Mouse (Mus musculus) neural tube, embryonic 11.5 days (tissue): ENCODE results near the gene Praf2. TPM values are rescaled to one million over a fixed set of nuclear protein-coding genes. Genes with fewer than 3 reads are reported as not detected.

Experiments
- polyA plus RNA-seq: library from polyadenylated mRNA; unstranded; fragments of >200 nt; fragmentation: Nextera tagmentation; extraction: Ambion mirVana; gene quantifications from 2 replicates; pipeline ENCODE4 v1.2.1, GENCODE M21; 2014

Praf2 gene
- polyA plus RNA-seq, 1 experiment from 2014 or later, result 102 TPM

Other genes starting within 250 kb of the Praf2 start
- not detected in 2 replicates for gene Foxp3, start 154.8 kb upstream of the Praf2 start, polyA plus RNA-seq
- gene Ppp1r3f, start 154.2 kb upstream of the Praf2 start, polyA plus RNA-seq, result 1.7 and 2.1 TPM in 2 replicates
- gene Ccdc22, start 122.9 kb upstream of the Praf2 start, polyA plus RNA-seq, result 28.4 and 29.2 TPM in 2 replicates
- not detected in 2 replicates for gene Cacna1f, start 121.4 kb upstream of the Praf2 start, polyA plus RNA-seq
- gene Syp, start 90.0 kb upstream of the Praf2 start, polyA plus RNA-seq, result 15.5 and 18.6 TPM in 2 replicates
- 2.4 and 3.1 TPM in 2 replicates for gene Prickle3, start 71.2 kb upstream of the Praf2 start, polyA plus RNA-seq
- 43.3 and 49.4 TPM in 2 replicates for gene Plp2, start 57.0 kb upstream of the Praf2 start, polyA plus RNA-seq
- gene Magix, start 47.2 kb upstream of the Praf2 start, polyA plus RNA-seq, result not detected in 2 replicates
- gene Gpkow, start 31.3 kb upstream of the Praf2 start, polyA plus RNA-seq, result 47.3 and 48.4 TPM in 2 replicates
- 17.8 and 18.3 TPM in 2 replicates for gene Wdr45, start 14.1 kb upstream of the Praf2 start, polyA plus RNA-seq
- gene Gm45208, start 6.2 kb upstream of the Praf2 start, polyA plus RNA-seq, result not detected in 2 replicates
- 21.0 and 31.8 TPM in 2 replicates for gene Ccdc120, start 22.5 kb downstream of the Praf2 start, polyA plus RNA-seq
- gene Tfe3, start 34.1 kb downstream of the Praf2 start, polyA plus RNA-seq, result 21.6 and 25.9 TPM in 2 replicates
- gene Gripap1, start 61.3 kb downstream of the Praf2 start, polyA plus RNA-seq, result 51.7 and 57.0 TPM in 2 replicates
- gene Kcnd1, start 93.8 kb downstream of the Praf2 start, polyA plus RNA-seq, result 2.2 and 2.5 TPM in 2 replicates
- gene Otud5, start 112.9 kb downstream of the Praf2 start, polyA plus RNA-seq, result 35.9 and 40.8 TPM in 2 replicates
- 5.9 and 7.8 TPM in 2 replicates for gene Pim2, start 149.8 kb downstream of the Praf2 start, polyA plus RNA-seq
- gene Slc35a2, start 155.6 kb downstream of the Praf2 start, polyA plus RNA-seq, result 13.8 and 15.3 TPM in 2 replicates
- gene Pqbp1, start 170.8 kb downstream of the Praf2 start, polyA plus RNA-seq, result 137 and 143 TPM in 2 replicates
- 171 and 184 TPM in 2 replicates for gene Timm17b, start 170.9 kb downstream of the Praf2 start, polyA plus RNA-seq
- gene Gm10491, start 179.4 kb downstream of the Praf2 start, polyA plus RNA-seq, result not detected in 2 replicates
- gene Gm10490, start 181.1 kb downstream of the Praf2 start, polyA plus RNA-seq, result not detected in 2 replicates
- gene Pcsk1n, start 191.4 kb downstream of the Praf2 start, polyA plus RNA-seq, result 29.6 and 33.1 TPM in 2 replicates
- gene Eras, start 200.2 kb downstream of the Praf2 start, polyA plus RNA-seq, result not detected in 2 replicates
- 51.6 and 53.6 TPM in 2 replicates for gene Hdac6, start 219.4 kb downstream of the Praf2 start, polyA plus RNA-seq
- gene Gata1, start 249.6 kb downstream of the Praf2 start, polyA plus RNA-seq, result 4.7 and 4.9 TPM in 2 replicates